Mouse (Mus musculus) midbrain, embryonic 13.5 days (tissue): ENCODE measurements at regions not wholly inside any gene's neighbourhood (a gene's known extent, or its start where the extent isn't known, plus 50 kb on each side); places are given as distances from the start of the nearest gene placed in this dataset.

ENCODE experiments used
- ATAC-seq: fragments of 200-750 bp; cut with Nextera tagmentation; 2 replicates; pipeline ENCODE4 v1.8.0; 2017; ENCODE audit warnings: mild to moderate bottlenecking, moderate TSS enrichment, moderate library complexity
- H3K27ac ChIP-seq: fragments of 300-500 bp; sonication (generic); 2 replicates; pipeline ENCODE4 v1.5.1; 2015; ENCODE audit warnings: inconsistent platforms, mild to moderate bottlenecking, moderate library complexity
- H3K27me3 ChIP-seq: fragments of 300-500 bp; sonication (generic); 2 replicates; pipeline ENCODE4 v1.6.1; 2015; ENCODE audit warnings: mild to moderate bottlenecking, inconsistent platforms
- H3K36me3 ChIP-seq: fragments of 300-500 bp; sonication (generic); 2 replicates; pipeline ENCODE4 v1.6.1; 2015; ENCODE audit warnings: mild to moderate bottlenecking, inconsistent platforms
- H3K4me1 ChIP-seq: fragments of 300-500 bp; sonication (generic); replicated peaks from 2 replicates; pipeline ENCODE4 v1.6.1; 2015; ENCODE audit warnings: inconsistent platforms
- H3K4me2 ChIP-seq: fragments of 300-500 bp; sonication (generic); replicated peaks from 2 replicates; pipeline ENCODE4 v1.6.1; 2015; ENCODE audit warnings: moderate library complexity, mild to moderate bottlenecking, inconsistent platforms
- H3K4me3 ChIP-seq: fragments of 300-500 bp; sonication (generic); replicated peaks from 2 replicates; pipeline ENCODE4 v1.5.1; 2015; ENCODE audit warnings: mild to moderate bottlenecking, inconsistent platforms
- H3K9ac ChIP-seq: fragments of 300-500 bp; sonication (generic); replicated peaks from 2 replicates; pipeline ENCODE4 v1.6.1; 2015; ENCODE audit warnings: mild to moderate bottlenecking, inconsistent platforms
- H3K9me3 ChIP-seq: fragments of 300-500 bp; sonication (generic); 2 replicates; pipeline ENCODE4 v1.6.1; 2016; ENCODE audit warnings: mild to moderate bottlenecking, inconsistent platforms
- WGBS: fragments of 180-500 bp; shearing (Covaris S2); methylation state at CpG from one replicate; pipeline ENCODE4 v1.1.7; 2015; 5-methylcytosine and 5-hydroxymethylcytosine counted together

DNA sequence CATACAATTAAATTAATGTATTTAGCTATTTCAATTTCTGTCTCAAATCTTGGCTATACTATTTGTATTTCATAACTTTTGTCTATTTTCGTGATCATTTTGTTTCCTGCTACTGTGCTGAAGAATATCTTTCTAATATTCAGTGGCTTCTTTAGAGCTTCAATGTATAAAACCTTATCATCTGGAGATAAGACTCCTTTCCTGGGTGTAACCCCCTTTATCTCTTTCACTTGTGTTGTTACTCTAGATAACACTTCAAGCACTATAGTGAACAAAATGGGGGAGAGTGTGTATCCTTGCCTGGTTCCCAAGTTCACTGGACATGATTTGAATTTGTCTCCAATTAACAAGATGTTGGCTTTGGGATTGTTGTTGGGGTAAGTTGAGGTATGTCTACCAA is 341.5 kb downstream of the 1700017N19Rik start:
- H3K9ac ChIP-seq: no peak overlapping the region
- WGBS: 93% methylated on average over 1 of the region's 1 CpGs
- no peak overlapping the region for H3K27ac ChIP-seq
- no peak for ATAC-seq
- no peak overlapping the region for H3K4me3 ChIP-seq
- H3K9me3 ChIP-seq: no peaks in the 10 kb centered on the region
- H3K36me3 ChIP-seq: no peaks in the 10 kb centered on the region
- H3K4me1 ChIP-seq: no peaks in the 10 kb centered on the region
- no peaks in the 10 kb centered on the region for H3K27me3 ChIP-seq
- no peak overlapping the region for H3K4me2 ChIP-seq

DNA sequence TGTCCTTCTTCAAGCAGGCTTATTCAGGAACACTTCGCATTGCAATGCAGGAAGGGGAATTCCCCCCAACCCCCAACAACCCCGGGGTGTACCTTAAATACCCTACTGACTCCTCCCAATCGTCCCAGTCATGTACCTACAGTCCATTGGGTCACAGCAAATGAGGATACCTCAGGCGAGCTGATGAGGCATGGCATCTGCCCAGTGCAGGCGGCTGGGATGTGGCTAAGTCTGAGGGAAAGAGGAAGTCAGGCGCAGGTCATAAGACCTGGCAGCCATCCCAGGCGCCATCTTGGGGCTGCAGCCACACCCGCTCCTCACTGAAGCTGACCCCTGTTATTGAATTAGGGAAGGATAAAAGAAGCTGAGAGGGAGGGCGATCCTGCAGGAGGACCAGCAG is 368.1 kb downstream of the 1700017N19Rik start:
- H3K36me3 ChIP-seq: no peaks in the 10 kb centered on the region
- no peaks in the 10 kb centered on the region for H3K4me1 ChIP-seq
- no peak overlapping the region for H3K4me2 ChIP-seq
- no peak overlapping the region for H3K9ac ChIP-seq
- H3K27ac ChIP-seq: no peak overlapping the region
- no peak for ATAC-seq
- 87% methylated on average over 9 of the region's 9 CpGs for WGBS
- no peaks in the 10 kb centered on the region for H3K27me3 ChIP-seq
- no peaks in the 10 kb centered on the region for H3K9me3 ChIP-seq
- no peak overlapping the region for H3K4me3 ChIP-seq

DNA sequence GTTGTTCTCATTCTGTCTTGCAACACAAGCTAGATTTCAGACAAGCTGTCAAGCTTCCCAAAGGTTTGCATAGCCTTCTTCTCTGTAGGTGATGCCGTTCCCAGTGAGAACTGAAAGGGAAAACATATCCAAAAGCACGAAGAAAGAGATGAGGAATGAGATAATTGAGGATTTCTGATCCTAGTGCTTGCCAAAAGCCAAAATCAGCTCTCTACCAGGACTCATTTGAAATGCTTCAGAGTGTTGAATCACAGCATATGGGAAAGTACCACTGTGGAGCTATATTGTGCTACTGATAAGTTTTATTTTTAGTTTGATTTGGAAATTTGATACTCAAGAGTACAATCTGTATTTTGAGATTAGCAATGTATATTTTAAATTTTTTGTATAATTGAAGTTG is 413.2 kb downstream of the 1700017N19Rik start:
- Histone ChIP-seq H3K9me3 (no peaks in the 10 kb centered on the region), H3K36me3 (no peaks in the 10 kb centered on the region), H3K27ac (no peak overlapping the region), H3K9ac (no peak overlapping the region), H3K4me3 (no peak overlapping the region), H3K4me1 (no peaks in the 10 kb centered on the region), H3K4me2 (no peak overlapping the region), H3K27me3 (no peaks in the 10 kb centered on the region)
- 71% methylated on average over 2 of the region's 2 CpGs for WGBS
- ATAC-seq: no peak

DNA sequence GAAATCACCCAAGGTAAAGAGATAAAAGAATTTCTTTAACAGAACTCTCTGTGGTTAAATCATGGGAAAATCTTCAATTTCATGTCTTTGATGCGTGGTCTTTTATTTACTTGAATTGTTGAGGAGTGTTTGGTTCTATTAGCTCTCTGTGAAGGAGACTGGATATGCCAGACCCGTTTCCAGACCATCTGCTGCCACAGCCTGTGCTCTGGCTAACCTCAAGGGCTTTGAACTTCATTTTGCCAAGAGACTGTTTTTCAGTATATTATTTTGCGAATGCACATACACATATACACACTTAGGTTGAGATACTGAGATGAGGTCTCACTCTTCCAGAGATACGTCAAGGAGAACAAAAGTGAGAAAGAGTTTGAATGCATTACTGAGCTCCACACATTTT is 414.4 kb downstream of the 1700017N19Rik start:
- Histone ChIP-seq H3K27ac (no peak overlapping the region), H3K4me1 (no peaks in the 10 kb centered on the region), H3K27me3 (no peaks in the 10 kb centered on the region), H3K4me3 (no peak overlapping the region), H3K9me3 (no peaks in the 10 kb centered on the region), H3K4me2 (no peak overlapping the region), H3K36me3 (no peaks in the 10 kb centered on the region), H3K9ac (no peak overlapping the region)
- 76% methylated on average over 4 of the region's 4 CpGs for WGBS
- no peak for ATAC-seq

DNA sequence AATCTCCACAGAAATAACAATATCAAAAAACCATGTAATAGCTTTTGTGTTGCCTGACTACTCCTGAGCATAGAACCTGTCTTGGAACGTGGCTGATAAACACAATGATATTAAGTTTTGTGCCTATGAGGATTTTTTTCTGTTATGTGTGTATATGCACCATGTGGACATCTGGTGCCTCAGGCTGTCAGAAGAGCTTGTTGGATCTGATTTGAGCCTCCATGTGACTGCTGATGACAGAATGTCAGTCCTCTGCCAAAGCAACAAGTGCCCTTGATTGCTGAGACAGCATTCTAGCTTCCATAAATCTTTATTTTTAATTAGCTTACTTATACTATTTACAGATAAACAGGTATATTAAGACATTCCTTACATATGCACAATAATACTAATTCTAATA is 425.1 kb downstream of the 1700017N19Rik start:
- ATAC-seq: no peak
- Histone ChIP-seq H3K27me3 (no peaks in the 10 kb centered on the region), H3K9ac (no peak overlapping the region), H3K4me2 (no peak overlapping the region), H3K27ac (no peak overlapping the region), H3K9me3 (no peaks in the 10 kb centered on the region), H3K36me3 (no peaks in the 10 kb centered on the region), H3K4me1 (no peaks in the 10 kb centered on the region), H3K4me3 (no peak overlapping the region)
- 75% methylated on average over 1 of the region's 1 CpGs for WGBS

DNA sequence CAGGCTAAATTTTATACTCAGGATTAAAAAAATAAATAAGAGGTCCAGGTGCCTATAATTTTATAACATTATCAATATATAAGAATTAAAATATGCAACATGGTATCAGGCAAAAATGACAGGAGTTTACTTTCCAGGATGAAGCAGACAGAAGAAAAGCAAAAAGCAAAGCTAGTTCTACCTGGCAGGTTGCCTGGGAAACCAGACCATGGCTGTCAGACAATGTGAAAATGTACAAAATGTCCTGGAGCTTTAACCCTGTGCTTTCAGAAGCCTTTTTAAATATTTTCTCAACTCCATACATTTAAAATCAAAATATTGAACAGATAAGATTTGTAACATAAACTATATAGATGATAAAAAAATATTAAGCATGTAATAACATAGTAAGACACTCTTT is 448.3 kb downstream of the 1700017N19Rik start:
- no peak for ATAC-seq
- Histone ChIP-seq H3K4me3 (no peak overlapping the region), H3K9me3 (no peaks in the 10 kb centered on the region), H3K27me3 (no peaks in the 10 kb centered on the region), H3K9ac (no peak overlapping the region), H3K27ac (no peak overlapping the region), H3K4me2 (no peak overlapping the region), H3K4me1 (no peaks in the 10 kb centered on the region), H3K36me3 (no peaks in the 10 kb centered on the region)

DNA sequence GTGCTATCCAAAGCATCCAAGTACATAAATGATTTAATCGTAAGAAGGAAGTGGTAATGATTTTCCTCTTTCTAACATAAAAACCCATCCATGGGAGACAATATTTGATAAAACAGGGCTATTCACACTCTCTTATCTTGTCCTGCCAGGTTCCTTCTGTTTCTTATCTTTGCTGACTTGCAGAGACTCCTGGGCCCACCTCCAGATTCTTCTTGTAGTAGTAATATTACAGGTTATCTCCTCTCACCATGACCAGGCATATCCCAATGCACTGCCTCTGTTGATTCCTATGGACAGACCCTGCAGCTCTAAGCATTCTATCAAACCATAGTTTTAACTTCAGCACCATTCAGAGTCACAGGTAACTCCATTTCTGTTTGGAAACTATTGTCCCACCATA is 448.8 kb downstream of the 1700017N19Rik start:
- H3K4me2 ChIP-seq: no peak overlapping the region
- ATAC-seq: 0 out of 2 replicates have a peak, but pooled peaks have one; percentile 30
- H3K27ac ChIP-seq: no peak overlapping the region
- no peaks in the 10 kb centered on the region for H3K36me3 ChIP-seq
- H3K9ac ChIP-seq: no peak overlapping the region
- H3K9me3 ChIP-seq: no peaks in the 10 kb centered on the region
- H3K4me3 ChIP-seq: no peak overlapping the region
- H3K4me1 ChIP-seq: no peaks in the 10 kb centered on the region
- 91% methylated on average over 1 of the region's 1 CpGs for WGBS
- no peaks in the 10 kb centered on the region for H3K27me3 ChIP-seq
